16 mouse cellular contexts compared by ENCODE assay signal in the genomic region with DNA sequence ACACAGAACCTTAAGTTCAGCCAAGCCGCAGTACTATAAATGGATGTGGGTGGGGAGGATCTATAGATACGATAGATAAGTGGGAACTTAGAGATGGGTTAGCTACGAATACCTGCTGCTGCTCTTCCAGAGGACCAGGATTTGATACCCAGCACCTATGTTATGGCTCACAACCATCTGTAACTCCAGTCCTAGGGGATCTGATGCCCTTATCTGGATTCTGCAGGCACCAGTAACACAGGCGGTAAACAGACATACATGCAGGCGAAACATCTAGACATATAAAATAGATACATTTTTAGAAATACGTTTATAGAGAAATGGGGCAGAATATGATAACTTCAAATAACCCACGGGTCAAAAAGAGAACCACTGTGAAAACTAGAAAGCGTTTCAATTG.
"Had no signal": no experiment of that assay in that cellular context is flagged by ENCODE, and none has a peak within 500 bp of the region (broad histone marks: within the 10 kb centered on the region; RNA-seq: fewer than 3 reads in every experiment).

No protein-coding gene starts in this region.

- H3K4me1 ChIP-seq: midbrain, embryonic 13.5 days; midbrain, embryonic 15.5 days had no signal

- ATAC-seq: midbrain, embryonic 13.5 days; midbrain, embryonic 15.5 days had no signal

- DNase-seq: lung, adult 18-20 months; lung, embryonic 14.5 days; lung, postnatal 10 days; lung, postnatal 4 days; right cerebral cortex, postnatal 14 days; thymus, adult 2 months; thymus, postnatal 25 days; thymus, postnatal 4 days had no signal

- H3K4me3 ChIP-seq: limb, embryonic 15.5 days; midbrain, embryonic 13.5 days; midbrain, embryonic 15.5 days; neural tube, embryonic 13.5 days; neural tube, embryonic 15.5 days; stomach, embryonic 15.5 days had no signal

- H3K27ac ChIP-seq: limb, embryonic 15.5 days; midbrain, embryonic 13.5 days; midbrain, embryonic 15.5 days; neural tube, embryonic 13.5 days; neural tube, embryonic 15.5 days; stomach, embryonic 15.5 days; stomach, postnatal 0 days had no signal

- H3K4me2 ChIP-seq: limb, embryonic 15.5 days; lung, embryonic 14.5 days; midbrain, embryonic 11.5 days; midbrain, embryonic 13.5 days; midbrain, embryonic 15.5 days; neural tube, embryonic 13.5 days; neural tube, embryonic 15.5 days; stomach, embryonic 15.5 days had no signal

- H3K36me3 ChIP-seq: limb, embryonic 15.5 days; midbrain, embryonic 13.5 days; midbrain, embryonic 15.5 days; neural tube, embryonic 13.5 days; neural tube, embryonic 15.5 days; stomach, embryonic 15.5 days had no signal

- H3K9ac ChIP-seq: limb, embryonic 15.5 days; lung, embryonic 14.5 days; midbrain, embryonic 13.5 days; midbrain, embryonic 15.5 days; neural tube, embryonic 13.5 days; neural tube, embryonic 15.5 days; stomach, embryonic 15.5 days had no signal

- H3K27me3 ChIP-seq: midbrain, embryonic 13.5 days; midbrain, embryonic 15.5 days; neural tube, embryonic 13.5 days; neural tube, embryonic 15.5 days had no signal

- H3K9me3 ChIP-seq: limb, embryonic 15.5 days; midbrain, embryonic 13.5 days; midbrain, embryonic 15.5 days; neural tube, embryonic 13.5 days; stomach, embryonic 15.5 days had no signal
